Mouse (Mus musculus) heart, embryonic 16.5 days (tissue): ENCODE measurements around the gene Aspg. TPM values are rescaled to one million over a fixed set of nuclear protein-coding genes. Genes with fewer than 3 reads are reported as not detected.
A peak's percentile ranks its signal among the peaks of the same experiment; 100 is the strongest.

Experiments
- ATAC-seq: fragments of 200-750 bp; cut with Nextera tagmentation; replicated peaks from 2 replicates; pipeline ENCODE4 v1.8.0; 2017; ENCODE audit warnings: moderate number of reproducible peaks; ENCODE audit not compliant: insufficient read depth, low FRiP score; ENCODE audit errors: extremely low read depth
- H3K27ac ChIP-seq: fragments of 300-500 bp; sonication (generic); 2 replicates; pipeline ENCODE4 v1.5.1; 2014; ENCODE audit warnings: mild to moderate bottlenecking, low read length, control low read depth, moderate library complexity
- H3K27me3 ChIP-seq: fragments of 300-500 bp; sonication (generic); 2 replicates; pipeline ENCODE4 v1.6.1; 2014; ENCODE audit warnings: low read length, mixed read lengths; ENCODE audit not compliant: control insufficient read depth, insufficient read depth
- H3K36me3 ChIP-seq: fragments of 300-500 bp; sonication (generic); 2 replicates; pipeline ENCODE4 v1.6.1; 2014; ENCODE audit not compliant: control insufficient read depth, insufficient read depth
- H3K4me1 ChIP-seq: fragments of 300-500 bp; sonication (generic); 2 replicates; pipeline ENCODE4 v1.6.1; 2014; ENCODE audit warnings: low read length, mixed read lengths; ENCODE audit not compliant: control insufficient read depth, insufficient read depth
- H3K4me2 ChIP-seq: fragments of 300-500 bp; sonication (generic); 2 replicates; pipeline ENCODE4 v1.6.1; 2014; ENCODE audit warnings: low read depth, mild to moderate bottlenecking, control low read depth, low read length
- H3K4me3 ChIP-seq: fragments of 300-500 bp; sonication (generic); 2 replicates; pipeline ENCODE4 v1.5.1; 2014; ENCODE audit warnings: mild to moderate bottlenecking, control low read depth, low read length
- H3K9ac ChIP-seq: fragments of 300-500 bp; sonication (generic); 2 replicates; pipeline ENCODE4 v1.6.1; 2014; ENCODE audit warnings: low read length, control low read depth
- H3K9me3 ChIP-seq: fragments of 300-500 bp; sonication (generic); replicated peaks from 2 replicates; pipeline ENCODE4 v1.6.1; 2016; ENCODE audit warnings: low read length; ENCODE audit not compliant: control insufficient read depth
- WGBS: fragments of 180-500 bp; shearing (Covaris S2); extraction: QIAGEN DNeasy Blood & Tissue Kit; methylation state at CpG from one replicate; pipeline ENCODE4 v1.1.7; 2014; 5-methylcytosine and 5-hydroxymethylcytosine counted together
- polyA plus RNA-seq: library from polyadenylated mRNA; unstranded; fragments of >200 nt; fragmentation: Nextera tagmentation; extraction: Ambion mirVana; gene quantifications from 2 replicates; pipeline ENCODE4 v1.2.1, GENCODE M21; 2015

The Aspg gene
- polyA plus RNA-seq, 1 experiment from 2014 or later, result 0.59 TPM

DNA sequence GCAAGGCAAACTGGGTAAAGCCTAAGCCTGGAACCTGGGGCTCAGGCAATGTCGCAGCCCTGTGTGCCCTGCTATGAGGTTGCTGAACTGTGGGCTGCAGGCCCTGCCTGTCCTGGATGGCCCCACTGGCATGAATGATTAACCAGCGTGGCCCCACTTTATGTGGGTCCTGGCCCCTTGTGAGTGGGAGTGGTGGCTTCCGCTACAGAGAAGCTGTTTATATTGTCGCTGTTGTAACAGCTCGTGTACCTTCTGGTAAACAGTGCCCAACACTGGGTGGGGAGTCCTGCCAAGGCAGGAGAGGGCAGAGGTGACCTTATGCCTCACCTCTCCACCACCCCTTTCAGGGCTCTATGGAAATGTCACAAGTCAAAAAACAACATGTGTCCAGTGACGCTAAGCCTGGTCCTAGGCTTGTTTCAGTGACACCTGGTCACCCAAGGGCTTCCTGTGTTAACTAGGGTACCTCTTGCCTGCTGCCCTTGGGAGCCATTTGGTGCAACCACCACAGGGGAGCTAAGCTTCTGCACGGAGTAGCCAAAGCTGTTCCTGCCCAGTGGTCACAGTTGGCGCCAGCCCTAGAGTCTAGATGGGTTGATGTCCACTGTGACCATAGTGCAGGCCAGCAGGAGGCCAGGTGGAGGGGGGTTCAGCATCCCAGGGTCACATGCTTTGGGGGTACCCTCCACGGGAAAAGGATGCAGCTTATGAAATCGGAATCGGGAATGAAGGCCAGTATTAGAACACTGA, 2.4 kb downstream of the Aspg start:
- no peak overlapping the region for H3K9ac ChIP-seq
- H3K36me3 ChIP-seq, result no peaks in the 10 kb centered on the region
- H3K4me3 ChIP-seq, result no peak overlapping the region
- 76% methylated on average over 11 of the region's 11 CpGs for WGBS
- peaks cover 5% of the 10 kb centered on the region; the same call in 1 of the 2 replicates for H3K4me1 ChIP-seq
- no peaks in the 10 kb centered on the region for H3K9me3 ChIP-seq
- H3K4me2 ChIP-seq, result no peak overlapping the region
- ATAC-seq, result no peak
- peaks cover 10% of the 10 kb centered on the region; the same call in 1 of the 2 replicates for H3K27me3 ChIP-seq
- no peak overlapping the region for H3K27ac ChIP-seq

DNA sequence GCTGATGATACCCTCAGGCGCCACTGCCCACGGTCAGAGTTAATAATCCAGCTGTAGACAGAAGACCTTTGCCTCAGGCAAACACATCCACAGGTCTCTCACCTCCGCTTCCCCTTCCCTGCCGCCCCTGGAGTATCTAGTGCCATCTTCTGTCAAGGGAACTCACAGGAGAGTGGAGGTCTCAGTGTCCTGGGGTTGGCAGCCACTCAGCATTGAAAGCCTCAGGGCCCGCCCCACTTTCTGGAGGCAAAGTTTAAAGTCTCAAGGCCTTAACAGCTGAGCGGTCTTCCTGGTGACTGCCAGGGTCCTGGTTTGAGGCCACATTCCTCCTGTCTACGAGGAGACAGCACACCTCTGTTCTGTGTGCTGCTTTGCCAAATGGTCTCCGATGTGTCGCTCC, 3.2 kb downstream of the Aspg start:
- Histone ChIP-seq H3K4me1 (peaks cover 5% of the 10 kb centered on the region; the same call in 1 of the 2 replicates), H3K4me2 (no peak overlapping the region), H3K9me3 (no peaks in the 10 kb centered on the region), H3K27ac (no peak overlapping the region), H3K9ac (no peak overlapping the region), H3K36me3 (no peaks in the 10 kb centered on the region), H3K27me3 (peaks cover 12% of the 10 kb centered on the region; the same call in 1 of the 2 replicates), H3K4me3 (no peak overlapping the region)
- WGBS, result 70% methylated on average over 9 of the region's 9 CpGs
- no peak for ATAC-seq

DNA sequence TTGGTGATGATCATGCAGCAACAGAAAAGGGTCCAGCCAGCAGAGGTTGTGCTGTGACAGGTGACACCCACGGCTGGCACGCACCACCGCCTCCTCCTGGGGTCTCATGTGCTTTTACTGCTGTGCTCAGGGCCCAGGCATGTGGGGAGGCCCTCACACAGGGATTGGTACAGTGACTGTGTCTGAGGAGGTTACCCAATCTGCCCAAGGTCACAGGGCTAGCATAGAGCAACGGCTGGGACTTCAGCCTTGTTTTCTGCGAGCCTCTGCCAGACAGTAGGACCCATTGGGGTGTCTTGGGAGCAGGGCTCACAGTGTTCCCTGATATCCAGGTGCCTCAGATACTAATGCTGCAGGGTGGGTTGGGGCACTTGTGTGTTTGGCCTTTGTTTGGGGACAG, 4.8 kb downstream of the Aspg start:
- H3K4me1 ChIP-seq, result peaks cover 4% of the 10 kb centered on the region; the same call in 1 of the 2 replicates
- H3K9ac ChIP-seq, result no peak overlapping the region
- H3K27me3 ChIP-seq, result peaks cover 10% of the 10 kb centered on the region; the same call in 1 of the 2 replicates
- 78% methylated on average over 5 of the region's 5 CpGs for WGBS
- H3K4me2 ChIP-seq, result no peak overlapping the region
- H3K36me3 ChIP-seq, result no peaks in the 10 kb centered on the region
- no peaks in the 10 kb centered on the region for H3K9me3 ChIP-seq
- ATAC-seq, result no peak
- no peak overlapping the region for H3K27ac ChIP-seq
- no peak overlapping the region for H3K4me3 ChIP-seq

DNA sequence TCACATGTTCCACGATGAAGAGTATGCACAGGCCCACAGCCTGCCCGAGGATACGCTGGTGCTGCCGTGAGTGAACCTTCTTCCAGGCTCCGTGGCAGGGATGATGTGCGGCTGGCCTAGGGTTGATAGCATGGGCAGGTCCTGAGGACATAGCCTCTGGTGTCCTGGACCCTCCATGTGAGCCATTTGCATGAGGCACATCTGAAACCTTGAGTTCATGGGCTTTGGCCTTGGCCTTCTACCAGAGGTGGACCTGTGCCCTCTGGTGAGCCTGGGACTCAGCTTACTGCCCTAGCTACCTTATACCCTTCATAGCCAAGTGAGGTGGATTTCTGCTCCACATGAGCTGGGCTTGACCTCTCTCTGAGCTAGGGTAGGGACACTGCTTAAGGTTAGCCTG, 5.8 kb downstream of the Aspg start:
- 92% methylated on average over 6 of the region's 6 CpGs for WGBS
- H3K4me2 ChIP-seq, result no peak overlapping the region
- no peak overlapping the region for H3K4me3 ChIP-seq
- ATAC-seq, result no peak
- no peaks in the 10 kb centered on the region for H3K4me1 ChIP-seq
- H3K27me3 ChIP-seq, result peaks cover 11% of the 10 kb centered on the region; the same call in 1 of the 2 replicates
- no peak overlapping the region for H3K9ac ChIP-seq
- H3K27ac ChIP-seq, result no peak overlapping the region
- H3K36me3 ChIP-seq, result no peaks in the 10 kb centered on the region
- no peaks in the 10 kb centered on the region for H3K9me3 ChIP-seq

DNA sequence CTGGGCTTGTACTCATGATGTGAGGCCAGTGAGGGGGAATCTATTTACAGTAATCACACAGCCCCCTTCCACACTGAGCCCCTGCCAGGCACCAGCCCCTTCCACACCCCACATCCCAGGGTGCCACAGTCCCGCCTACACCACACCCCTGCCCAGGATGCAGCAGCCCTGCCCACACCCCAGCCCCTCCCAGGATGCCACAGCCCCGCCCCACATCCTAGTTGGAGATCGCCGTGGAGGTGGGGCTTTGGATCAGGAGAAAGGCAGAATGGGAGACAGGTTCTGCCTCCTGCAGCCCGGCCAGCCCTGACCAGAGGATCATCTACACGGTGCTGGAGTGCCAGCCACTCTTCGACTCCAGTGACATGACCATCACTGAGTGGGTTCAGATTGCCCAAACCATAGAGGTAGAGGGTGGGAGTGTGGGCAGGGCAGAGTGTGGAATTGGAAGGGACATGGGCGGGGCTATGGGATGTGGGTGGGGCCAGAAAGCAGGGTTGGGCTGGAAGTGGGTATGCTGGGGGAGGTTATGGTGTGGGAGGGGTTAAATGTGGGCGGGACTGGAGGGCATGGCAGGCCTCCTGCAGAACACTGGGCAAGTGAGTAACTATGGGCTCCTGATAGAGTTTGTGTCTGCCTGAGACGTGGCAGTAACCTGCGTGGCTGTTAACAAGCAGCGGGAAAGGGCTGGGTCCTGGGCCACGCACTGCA, 6.4 kb downstream of the Aspg start:
- Histone ChIP-seq H3K9ac (no peak overlapping the region), H3K4me1 (no peaks in the 10 kb centered on the region), H3K27me3 (peaks cover 11% of the 10 kb centered on the region; the same call in 1 of the 2 replicates), H3K4me2 (no peak overlapping the region), H3K9me3 (no peaks in the 10 kb centered on the region), H3K36me3 (no peaks in the 10 kb centered on the region), H3K4me3 (no peak overlapping the region), H3K27ac (no peak overlapping the region)
- ATAC-seq, result 0 out of 2 replicates have a peak, but pooled peaks have one; percentile 12
- WGBS, result 19% methylated on average over 13 of the region's 13 CpGs

DNA sequence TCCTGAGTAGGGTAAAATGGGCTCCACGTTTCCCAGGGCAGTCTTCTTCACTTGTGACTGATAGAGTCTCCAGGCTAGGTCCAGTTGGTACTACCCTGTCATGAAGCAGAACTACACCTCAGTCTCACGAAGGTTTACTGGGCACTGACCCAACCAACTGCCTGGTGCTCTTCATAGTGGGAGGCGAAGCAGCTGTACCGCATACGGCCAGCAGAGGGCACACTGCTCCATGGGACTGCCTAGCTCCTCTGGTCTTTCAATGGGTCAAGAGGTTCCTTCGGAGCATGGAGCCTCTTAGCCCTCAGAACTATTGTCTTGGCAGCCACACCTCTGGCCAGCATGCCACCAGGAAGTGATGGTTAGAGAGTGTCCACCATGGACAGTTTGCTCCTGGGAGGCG, 7.2 kb downstream of the Aspg start:
- no peak overlapping the region for H3K4me2 ChIP-seq
- H3K9ac ChIP-seq, result no peak overlapping the region
- no peaks in the 10 kb centered on the region for H3K9me3 ChIP-seq
- 12% methylated on average over 7 of the region's 7 CpGs for WGBS
- no peaks in the 10 kb centered on the region for H3K4me1 ChIP-seq
- H3K27ac ChIP-seq, result no peak overlapping the region
- no peak overlapping the region for H3K4me3 ChIP-seq
- H3K36me3 ChIP-seq, result no peaks in the 10 kb centered on the region
- peaks cover 12% of the 10 kb centered on the region; the same call in 1 of the 2 replicates for H3K27me3 ChIP-seq
- no peak for ATAC-seq

DNA sequence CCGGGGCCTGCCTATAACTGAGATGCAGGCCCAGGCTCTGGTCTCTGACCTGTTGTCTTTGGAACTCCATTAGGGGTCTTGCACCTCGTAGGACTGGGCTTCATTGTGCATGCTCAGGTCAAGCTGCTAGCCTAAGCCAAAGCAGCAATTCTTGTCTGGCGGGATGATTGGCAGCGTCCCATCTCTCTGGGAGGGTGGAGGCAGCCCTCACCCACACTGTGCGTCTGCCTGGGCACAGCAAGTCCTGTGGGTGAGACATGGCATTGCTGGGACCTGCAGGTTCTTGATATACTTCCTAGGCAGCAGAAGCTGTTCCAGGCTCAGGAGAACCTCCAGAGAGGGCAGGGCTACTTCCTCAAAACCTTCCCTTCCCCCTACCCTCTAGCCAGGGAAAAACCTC, 10.5 kb downstream of the Aspg start:
- H3K36me3 ChIP-seq, result no peaks in the 10 kb centered on the region
- H3K27me3 ChIP-seq, result peaks cover 14% of the 10 kb centered on the region; the same call in 1 of the 2 replicates
- no peak overlapping the region for H3K4me2 ChIP-seq
- H3K27ac ChIP-seq, result no peak overlapping the region
- WGBS, result 73% methylated on average over 5 of the region's 5 CpGs
- H3K9ac ChIP-seq, result no peak overlapping the region
- no peaks in the 10 kb centered on the region for H3K9me3 ChIP-seq
- no peaks in the 10 kb centered on the region for H3K4me1 ChIP-seq
- no peak for ATAC-seq
- H3K4me3 ChIP-seq, result no peak overlapping the region

DNA sequence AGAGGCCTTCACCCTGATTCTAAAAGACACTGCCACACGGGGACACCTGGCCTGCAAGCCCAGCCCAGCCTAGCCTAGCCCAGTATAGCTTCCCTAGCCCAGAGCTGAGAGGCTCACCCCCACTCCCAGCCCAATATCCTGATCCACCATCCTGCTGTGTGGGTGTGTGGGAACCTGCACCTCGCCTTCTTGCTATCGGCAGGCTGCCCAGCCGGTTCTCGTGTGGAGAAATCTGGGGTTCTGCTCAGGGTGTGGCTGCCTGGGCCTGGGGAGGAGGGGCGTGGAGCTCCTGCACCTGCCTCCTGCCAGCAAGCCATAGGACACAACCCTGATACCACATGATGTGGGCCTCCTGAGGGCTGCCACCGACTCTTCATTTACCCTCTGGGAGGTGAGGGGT, 11.2 kb downstream of the Aspg start:
- H3K27me3 ChIP-seq, result 0 out of 2 replicates have a peak, but pooled peaks cover 12% of the 10 kb centered on the region
- no peak overlapping the region for H3K27ac ChIP-seq
- H3K4me3 ChIP-seq, result no peak overlapping the region
- no peaks in the 10 kb centered on the region for H3K36me3 ChIP-seq
- no peak for ATAC-seq
- H3K4me1 ChIP-seq, result no peaks in the 10 kb centered on the region
- 72% methylated on average over 7 of the region's 7 CpGs for WGBS
- no peak overlapping the region for H3K4me2 ChIP-seq
- H3K9me3 ChIP-seq, result no peaks in the 10 kb centered on the region
- no peak overlapping the region for H3K9ac ChIP-seq

DNA sequence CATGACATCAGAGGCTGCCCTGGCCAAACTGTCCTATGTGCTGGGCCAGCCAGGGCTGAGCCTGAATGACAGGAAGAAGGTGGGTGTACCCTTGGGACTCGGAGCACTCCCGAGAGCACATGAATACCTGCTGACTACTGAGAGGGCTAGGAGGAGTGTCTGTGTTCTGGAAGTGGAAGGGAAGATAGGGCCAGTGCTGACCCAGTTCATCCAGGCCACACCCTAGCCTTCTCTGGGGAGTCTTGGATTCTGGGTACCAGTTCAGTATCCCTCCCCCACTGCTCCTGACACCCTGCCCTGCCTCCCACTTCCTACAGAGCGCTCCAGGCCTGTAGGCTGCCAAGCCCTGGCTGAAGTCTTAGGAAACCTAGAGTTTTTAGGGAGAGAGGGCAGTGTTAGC, 14.7 kb downstream of the Aspg start:
- WGBS, result 63% methylated on average over 3 of the region's 3 CpGs
- H3K27me3 ChIP-seq, result peaks cover 8% of the 10 kb centered on the region; the same call in 1 of the 2 replicates
- H3K4me2 ChIP-seq, result no peak overlapping the region
- no peak overlapping the region for H3K27ac ChIP-seq
- H3K4me1 ChIP-seq, result no peaks in the 10 kb centered on the region
- H3K9me3 ChIP-seq, result no peaks in the 10 kb centered on the region
- no peak overlapping the region for H3K9ac ChIP-seq
- H3K4me3 ChIP-seq, result no peak overlapping the region
- ATAC-seq, result no peak
- H3K36me3 ChIP-seq, result no peaks in the 10 kb centered on the region
